17 mouse cellular contexts compared by ENCODE assay signal in genomic region chr9:13308718-13309117, GRCm38 (mm10). TPM values are rescaled to one million over a fixed set of nuclear protein-coding genes. Genes with fewer than 3 reads are reported as not detected.
A peak's percentile ranks its signal among the peaks of the same experiment; 100 is the strongest.
DNase-seq lines count a peak whose midpoint lies in the region; ATAC-seq and TF ChIP-seq lines count a peak whose summit lies in the region.
"Had no signal": no experiment of that assay in that cellular context is flagged by ENCODE, and none has a peak within 500 bp of the region (broad histone marks: within the 10 kb centered on the region; RNA-seq: fewer than 3 reads in every experiment).

No protein-coding gene starts in this region.

- no peak overlapping the region for H3K4me2 ChIP-seq in kidney, postnatal 0 days (ENCODE audit: low read length)
- H3K4me2 ChIP-seq in neural tube, embryonic 12.5 days (replicated peaks): no peak overlapping the region
- H3K4me2 ChIP-seq in neural tube, embryonic 15.5 days: no peak overlapping the region
- H3K4me2 ChIP-seq: embryonic facial prominence, embryonic 13.5 days; forebrain, embryonic 12.5 days; heart, embryonic 13.5 days had no signal

- 84% methylated on average over 8 of the region's 8 CpGs for WGBS in heart, embryonic 10.5 days
- WGBS in kidney, postnatal 0 days: 34% methylated on average over 8 of the region's 8 CpGs
- WGBS in neural tube, embryonic 12.5 days: 37% methylated on average over 8 of the region's 8 CpGs
- WGBS in neural tube, embryonic 15.5 days: 29% methylated on average over 8 of the region's 8 CpGs

- no peak overlapping the region for H3K4me3 ChIP-seq in heart, embryonic 10.5 days
- no peak overlapping the region for H3K4me3 ChIP-seq in kidney, postnatal 0 days (replicated peaks; ENCODE audit: low read depth, low read length)
- no peak overlapping the region for H3K4me3 ChIP-seq in neural tube, embryonic 12.5 days
- H3K4me3 ChIP-seq in neural tube, embryonic 15.5 days (replicated peaks): no peak overlapping the region
- H3K4me3 ChIP-seq: embryonic facial prominence, embryonic 13.5 days; forebrain, embryonic 12.5 days; heart, embryonic 13.5 days had no signal

- ATAC-seq in kidney, postnatal 0 days (replicated peaks; ENCODE audit: low FRiP score, low read depth): no peak
- peak; percentile 46 for ATAC-seq in neural tube, embryonic 12.5 days (ENCODE audit: low FRiP score, low read depth)
- ATAC-seq in neural tube, embryonic 15.5 days (ENCODE audit: low FRiP score): no peak
- ATAC-seq: forebrain, embryonic 16.5 days; hindbrain, postnatal 0 days had no signal

- no peak overlapping the region for H3K9ac ChIP-seq in kidney, postnatal 0 days (ENCODE audit: low read depth, low read length)
- no peak overlapping the region for H3K9ac ChIP-seq in neural tube, embryonic 12.5 days
- no peak overlapping the region for H3K9ac ChIP-seq in neural tube, embryonic 15.5 days (replicated peaks)
- H3K9ac ChIP-seq: embryonic facial prominence, embryonic 13.5 days; forebrain, embryonic 12.5 days; heart, embryonic 13.5 days had no signal

- peaks cover 68% of the 10 kb centered on the region for H3K4me1 ChIP-seq in heart, embryonic 10.5 days
- H3K4me1 ChIP-seq in kidney, postnatal 0 days (replicated peaks; ENCODE audit: insufficient read depth, low read length): 0 out of 2 replicates have a peak, but pooled peaks cover 3% of the 10 kb centered on the region
- peaks cover 52% of the 10 kb centered on the region for H3K4me1 ChIP-seq in neural tube, embryonic 12.5 days
- peaks cover 54% of the 10 kb centered on the region for H3K4me1 ChIP-seq in neural tube, embryonic 15.5 days

- peak; percentile 41 for DNase-seq in heart, embryonic 10.5 days (ENCODE audit: low spot score)
- DNase-seq in heart, postnatal 4 days: no peak
- DNase-seq in kidney, postnatal 0 days (ENCODE audit: low spot score): peak; percentile 57
- no peak for DNase-seq in kidney, adult 18-20 months
- DNase-seq in cerebellum, postnatal 25 days: no peak
- DNase-seq: adrenal gland, postnatal 10 days; cerebellum, adult 11-12 months; cerebellum, adult 9-10 months; cerebellum, postnatal 36 days; gastrocnemius, postnatal 14 days had no signal

- no peaks in the 10 kb centered on the region for H3K9me3 ChIP-seq in heart, embryonic 10.5 days
- no peaks in the 10 kb centered on the region for H3K9me3 ChIP-seq in kidney, postnatal 0 days (replicated peaks; ENCODE audit: low read length)
- no peaks in the 10 kb centered on the region for H3K9me3 ChIP-seq in neural tube, embryonic 12.5 days
- H3K9me3 ChIP-seq in neural tube, embryonic 15.5 days (replicated peaks): no peaks in the 10 kb centered on the region
- H3K9me3 ChIP-seq: embryonic facial prominence, embryonic 13.5 days; forebrain, embryonic 12.5 days; heart, embryonic 13.5 days had no signal

- no peaks in the 10 kb centered on the region for H3K27me3 ChIP-seq in heart, embryonic 10.5 days (ENCODE audit: insufficient read depth, poor library complexity, severe bottlenecking)
- no peaks in the 10 kb centered on the region for H3K27me3 ChIP-seq in kidney, postnatal 0 days (ENCODE audit: insufficient read depth, low read length)
- no peaks in the 10 kb centered on the region for H3K27me3 ChIP-seq in neural tube, embryonic 12.5 days (replicated peaks)
- H3K27me3 ChIP-seq in neural tube, embryonic 15.5 days (replicated peaks): no peaks in the 10 kb centered on the region
- H3K27me3 ChIP-seq: embryonic facial prominence, embryonic 13.5 days; forebrain, embryonic 12.5 days; heart, embryonic 13.5 days had no signal

- no peaks in the 10 kb centered on the region for H3K36me3 ChIP-seq in heart, embryonic 10.5 days
- no peaks in the 10 kb centered on the region for H3K36me3 ChIP-seq in kidney, postnatal 0 days (ENCODE audit: insufficient read depth, low read length)
- H3K36me3 ChIP-seq in neural tube, embryonic 12.5 days: no peaks in the 10 kb centered on the region
- no peaks in the 10 kb centered on the region for H3K36me3 ChIP-seq in neural tube, embryonic 15.5 days
- H3K36me3 ChIP-seq: embryonic facial prominence, embryonic 13.5 days; forebrain, embryonic 12.5 days; heart, embryonic 13.5 days had no signal

- no peak for TF ChIP-seq CTCF in kidney, postnatal 0 days (IDR thresholded peaks at IDR 0.05; ENCODE audit: low read depth)

- H3K27ac ChIP-seq in heart, embryonic 10.5 days: no peak overlapping the region
- no peak overlapping the region for H3K27ac ChIP-seq in kidney, postnatal 0 days
- H3K27ac ChIP-seq in neural tube, embryonic 12.5 days: no peak overlapping the region
- no peak overlapping the region for H3K27ac ChIP-seq in neural tube, embryonic 15.5 days (replicated peaks)
- H3K27ac ChIP-seq: embryonic facial prominence, embryonic 13.5 days; forebrain, embryonic 12.5 days; heart, embryonic 13.5 days; hindbrain, postnatal 0 days had no signal

RNA-seq across cellular contexts. Expression of gene Maml2, which starts 11.0 kb away (rescaled TPM):
- 7.3 and 9.6 TPM in 2 replicates for polyA plus RNA-seq in heart, embryonic 10.5 days (2016; fragmentation: Nextera tagmentation; extraction: Ambion mirVana)
- 10 to 100 TPM; 11.9 to 13.2 TPM for total RNA-seq in heart, postnatal 4 days (2021)
- 10.0 and 11.2 TPM in 2 replicates for polyA plus RNA-seq in kidney, postnatal 0 days (2015; fragmentation: Nextera tagmentation; extraction: Ambion mirVana)
- 13.9 and 14.3 TPM in 2 replicates for polyA plus RNA-seq in neural tube, embryonic 12.5 days (2016; fragmentation: Nextera tagmentation; extraction: Ambion mirVana)
- 12.0 TPM in 2 replicates for polyA plus RNA-seq in neural tube, embryonic 15.5 days (2015; fragmentation: Nextera tagmentation; extraction: Ambion mirVana)

Comparison
In these comparisons a context has a peak if more than half of its experiments do, and no peak if none do; other contexts are left out.
1. DNase-seq: peak in heart, embryonic 10.5 days (single experiment) and kidney, postnatal 0 days (single experiment); none in heart, postnatal 4 days (single experiment), kidney, adult 18-20 months (single experiment) and cerebellum, postnatal 25 days (0 of 2).